Mouse (Mus musculus) neural tube, embryonic 11.5 days (tissue): ENCODE data around the gene Olfr1281. TPM values are rescaled to one million over a fixed set of nuclear protein-coding genes. Genes with fewer than 3 reads are reported as not detected.
"Not testable (repeated sequence)": the region's sequence is repeated elsewhere in the genome, so short reads cannot be mapped to it uniquely, and the experiment has no call there.

ENCODE experiments used
- ATAC-seq: fragments of 200-750 bp; cut with Nextera tagmentation; 2 replicates; pipeline ENCODE4 v1.8.0; 2017; ENCODE audit warnings: moderate number of reproducible peaks, mild to moderate bottlenecking, moderate TSS enrichment, moderate library complexity; ENCODE audit not compliant: insufficient read depth, low FRiP score, low TSS enrichment
- DNase-seq: peaks from one replicate; pipeline ENCODE4 v3.0.0-alpha.2; 2015; ENCODE audit warnings: low spot score
- H3K27ac ChIP-seq: fragments of 300-500 bp; sonication (generic); 2 replicates; pipeline ENCODE4 v1.5.1; 2014; ENCODE audit warnings: low read depth, mild to moderate bottlenecking, low read length
- H3K27me3 ChIP-seq: fragments of 300-500 bp; sonication (generic); 2 replicates; pipeline ENCODE4 v1.6.1; 2014; ENCODE audit warnings: mild to moderate bottlenecking, low read length, mixed read lengths; ENCODE audit not compliant: control insufficient read depth, insufficient read depth
- H3K36me3 ChIP-seq: fragments of 300-500 bp; sonication (generic); 2 replicates; pipeline ENCODE4 v1.6.1; 2014; ENCODE audit warnings: mild to moderate bottlenecking, low read length, moderate library complexity, mixed read lengths; ENCODE audit not compliant: control insufficient read depth, insufficient read depth
- H3K4me1 ChIP-seq: fragments of 300-500 bp; sonication (generic); 2 replicates; pipeline ENCODE4 v1.6.1; 2014; ENCODE audit warnings: low read length, mixed read lengths; ENCODE audit not compliant: control insufficient read depth, insufficient read depth
- H3K4me2 ChIP-seq: fragments of 300-500 bp; sonication (generic); 2 replicates; pipeline ENCODE4 v1.6.1; 2014; ENCODE audit warnings: low read depth, mild to moderate bottlenecking, moderate library complexity
- H3K4me3 ChIP-seq: fragments of 300-500 bp; sonication (generic); 2 replicates; pipeline ENCODE4 v1.5.1; 2014; ENCODE audit warnings: low read depth, low read length
- H3K9ac ChIP-seq: fragments of 300-500 bp; sonication (generic); 2 replicates; pipeline ENCODE4 v1.6.1; 2014; ENCODE audit warnings: mild to moderate bottlenecking, low read length
- H3K9me3 ChIP-seq: fragments of 300-500 bp; sonication (generic); 2 replicates; pipeline ENCODE4 v1.6.1; 2016; ENCODE audit warnings: low read length; ENCODE audit not compliant: control insufficient read depth
- WGBS: fragments of 180-500 bp; shearing (Covaris S2); extraction: QIAGEN DNeasy Blood & Tissue Kit; methylation state at CpG from one replicate; pipeline ENCODE4 v1.1.7; 2014; 5-methylcytosine and 5-hydroxymethylcytosine counted together
- polyA plus RNA-seq: library from polyadenylated mRNA; unstranded; fragments of >200 nt; fragmentation: Nextera tagmentation; extraction: Ambion mirVana; gene quantifications from 2 replicates; pipeline ENCODE4 v1.2.1, GENCODE M21; 2014

The Olfr1281 gene
- not detected in 2 replicates for polyA plus RNA-seq

- no peak for ATAC-seq
- no peaks in the 10 kb centered on the region for H3K4me1 ChIP-seq
- H3K4me2 ChIP-seq: no peak within 1 kb of the TSS
- H3K9me3 ChIP-seq: no peaks in the 10 kb centered on the region
- no peak within 1 kb of the TSS for H3K4me3 ChIP-seq
- no peaks in the 10 kb centered on the region for H3K27me3 ChIP-seq
- WGBS: 88% methylated on average over 2 of the region's 2 CpGs
- H3K9ac ChIP-seq: no peak within 1 kb of the TSS
- no peaks in the 10 kb centered on the region for H3K36me3 ChIP-seq
- H3K27ac ChIP-seq: no peak within 1 kb of the TSS
- DNase-seq: no peak
These were observed at the start of gene Olfr1281 for GRCm38 (mm10) chr2:111326220-111326619. TSS of gene Olfr1281 (plus strand) at chr2:111326520.

GRCm38 (mm10) chr2:111289836-111290235 is 36.5 kb upstream of the Olfr1281 start, which contains the start of gene Olfr1278:
TSS of gene Olfr1278 (plus strand) at chr2:111290136.
- H3K4me3 ChIP-seq: no peak within 1 kb of the TSS
- no peak within 1 kb of the TSS for H3K9ac ChIP-seq
- DNase-seq (no peak), ATAC-seq (no peak)
- no peaks in the 10 kb centered on the region for H3K36me3 ChIP-seq
- H3K27ac ChIP-seq: no peak within 1 kb of the TSS
- no peaks in the 10 kb centered on the region for H3K4me1 ChIP-seq
- H3K9me3 ChIP-seq: no peaks in the 10 kb centered on the region
- no peak within 1 kb of the TSS for H3K4me2 ChIP-seq
- no peaks in the 10 kb centered on the region for H3K27me3 ChIP-seq

- Histone ChIP-seq H3K9me3 (no peaks in the 10 kb centered on the region), H3K4me2 (no peak overlapping the region), H3K27me3 (no peaks in the 10 kb centered on the region), H3K4me1 (no peaks in the 10 kb centered on the region), H3K27ac (no peak overlapping the region), H3K4me3 (no peak overlapping the region), H3K36me3 (no peaks in the 10 kb centered on the region), H3K9ac (no peak overlapping the region)
- no peak for ATAC-seq
- DNase-seq: no peak
These were observed 27.8 kb upstream of the Olfr1281 start for GRCm38 (mm10) chr2:111298541-111298940.

- no peak within 1 kb of the TSS for H3K9ac ChIP-seq
- H3K4me2 ChIP-seq: no peak within 1 kb of the TSS
- no peaks in the 10 kb centered on the region for H3K27me3 ChIP-seq
- no peak within 1 kb of the TSS for H3K27ac ChIP-seq
- ATAC-seq: no peak
- H3K4me1 ChIP-seq: no peaks in the 10 kb centered on the region
- no peak for DNase-seq
- H3K4me3 ChIP-seq: no peak within 1 kb of the TSS
- no peaks in the 10 kb centered on the region for H3K9me3 ChIP-seq
- no peaks in the 10 kb centered on the region for H3K36me3 ChIP-seq
These were observed 25.9 kb upstream of the Olfr1281 start, which contains the start of gene Olfr1279 for GRCm38 (mm10) chr2:111300374-111300773. TSS of gene Olfr1279 (plus strand) at chr2:111300635.

- no peak within 1 kb of the TSS for H3K27ac ChIP-seq
- DNase-seq (no peak), ATAC-seq (no peak)
- no peaks in the 10 kb centered on the region for H3K4me1 ChIP-seq
- H3K9ac ChIP-seq: no peak within 1 kb of the TSS
- H3K9me3 ChIP-seq: no peaks in the 10 kb centered on the region
- no peak within 1 kb of the TSS for H3K4me3 ChIP-seq
- H3K36me3 ChIP-seq: no peaks in the 10 kb centered on the region
- no peak within 1 kb of the TSS for H3K4me2 ChIP-seq
- H3K27me3 ChIP-seq: no peaks in the 10 kb centered on the region
These were observed 12.6 kb upstream of the Olfr1281 start, which contains the start of gene Olfr1280 for GRCm38 (mm10) chr2:111313717-111314116. TSS of gene Olfr1280 (plus strand) at chr2:111314017.

GRCm38 (mm10) chr2:111333721-111334120 is 7.4 kb downstream of the Olfr1281 start:
- H3K4me1 ChIP-seq, H3K4me3 ChIP-seq, DNase-seq, ATAC-seq, H3K27me3 ChIP-seq, H3K36me3 ChIP-seq, H3K9me3 ChIP-seq, H3K9ac ChIP-seq, H3K4me2 ChIP-seq, H3K27ac ChIP-seq: not testable (repeated sequence)
- 91% methylated on average over 5 of the region's 5 CpGs for WGBS

- no peak for ATAC-seq
- Histone ChIP-seq H3K27ac (no peak within 1 kb of the TSS), H3K4me1 (no peaks in the 10 kb centered on the region), H3K9ac (no peak within 1 kb of the TSS), H3K27me3 (no peaks in the 10 kb centered on the region), H3K4me3 (no peak within 1 kb of the TSS), H3K36me3 (no peaks in the 10 kb centered on the region), H3K4me2 (no peak within 1 kb of the TSS), H3K9me3 (no peaks in the 10 kb centered on the region)
- no peak for DNase-seq
- 72% methylated on average over 2 of the region's 2 CpGs for WGBS
These were observed 9.7 kb downstream of the Olfr1281 start, which contains the start of gene Olfr1282 for GRCm38 (mm10) chr2:111335976-111336375. TSS of gene Olfr1282 (minus strand) at chr2:111336076.

- WGBS: 85% methylated on average over 2 of the region's 2 CpGs
- Histone ChIP-seq H3K36me3 (no peaks in the 10 kb centered on the region), H3K4me3 (no peak within 1 kb of the TSS), H3K27me3 (no peaks in the 10 kb centered on the region), H3K4me1 (no peaks in the 10 kb centered on the region), H3K4me2 (no peak within 1 kb of the TSS), H3K9me3 (no peaks in the 10 kb centered on the region), H3K9ac (no peak within 1 kb of the TSS), H3K27ac (no peak within 1 kb of the TSS)
- DNase-seq (no peak), ATAC-seq (no peak)
These were observed 40.2 kb downstream of the Olfr1281 start, which contains the start of gene Olfr1283 for GRCm38 (mm10) chr2:111366490-111366889. TSS of gene Olfr1283 (plus strand) at chr2:111366790.

GRCm38 (mm10) chr2:111375222-111375621 is 48.9 kb downstream of the Olfr1281 start, which contains the start of gene Olfr1284:
TSS of gene Olfr1284 (plus strand) at chr2:111375522.
- Histone ChIP-seq H3K36me3 (no peaks in the 10 kb centered on the region), H3K9me3 (no peaks in the 10 kb centered on the region), H3K9ac (no peak within 1 kb of the TSS), H3K27ac (no peak within 1 kb of the TSS), H3K27me3 (no peaks in the 10 kb centered on the region), H3K4me2 (no peak within 1 kb of the TSS), H3K4me3 (no peak within 1 kb of the TSS), H3K4me1 (no peaks in the 10 kb centered on the region)
- ATAC-seq (no peak), DNase-seq (no peak)
- WGBS: 81% methylated on average over 1 of the region's 1 CpGs
